Mouse (Mus musculus) megakaryocyte, embryonic 14.5 days (primary cell): ENCODE measurements at regions not wholly inside any gene's neighbourhood (a gene's known extent, or its start where the extent isn't known, plus 50 kb on each side); places are given as distances from the start of the nearest gene placed in this dataset.

Experiments used
- H3K27me3 ChIP-seq: replicated peaks from 2 replicates; pipeline ENCODE3; 2012; ENCODE audit warnings: inconsistent platforms
- H3K36me3 ChIP-seq: replicated peaks from 2 replicates; pipeline ENCODE3; 2012; ENCODE audit warnings: low read length, inconsistent platforms, mixed read lengths
- H3K4me1 ChIP-seq: 2 replicates; pipeline ENCODE4 v1.6.1; 2012; ENCODE audit warnings: inconsistent platforms
- H3K4me3 ChIP-seq: replicated peaks from 2 replicates; pipeline ENCODE3; 2012; ENCODE audit warnings: moderate library complexity, mild to moderate bottlenecking, inconsistent platforms
- H3K9me3 ChIP-seq: 2 replicates; pipeline ENCODE4 v1.6.1; 2012; ENCODE audit warnings: inconsistent platforms
- FLI1 ChIP-seq: IDR thresholded peaks from 2 replicates; pipeline ENCODE4 v1.6.1; 2012; ENCODE audit warnings: low read length, inconsistent platforms, mixed read lengths
- GATA1 ChIP-seq: IDR thresholded peaks from 3 replicates; pipeline ENCODE4 v1.6.1; 2012; ENCODE audit warnings: mixed read lengths, low read length, inconsistent platforms, borderline replicate concordance

DNA sequence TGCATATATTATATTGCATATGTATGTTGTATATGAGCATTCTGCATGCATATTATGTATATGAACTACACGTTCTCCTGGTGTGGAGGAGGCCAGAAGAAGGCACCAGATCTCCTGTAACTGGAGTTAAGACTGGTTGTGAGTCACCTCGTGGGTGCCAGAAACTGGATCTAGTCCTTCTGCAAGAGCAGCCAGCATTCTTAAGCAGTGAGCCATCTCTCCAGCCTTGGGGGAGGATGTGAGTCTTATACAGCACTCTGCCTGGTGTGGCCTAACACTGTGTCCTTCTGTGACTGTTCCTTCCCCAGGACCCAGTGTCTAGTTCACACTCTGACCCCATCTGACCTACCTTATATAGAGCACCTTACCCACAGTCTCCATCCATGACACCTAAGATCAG, 121.6 kb downstream of the Gm26897 start:
- Histone ChIP-seq H3K27me3 (peaks cover 5% of the 10 kb centered on the region), H3K4me1 (no peaks in the 10 kb centered on the region), H3K36me3 (no peaks in the 10 kb centered on the region), H3K9me3 (peaks cover 4% of the 10 kb centered on the region), H3K4me3 (no peak overlapping the region)
- TF ChIP-seq GATA1 (no peak), FLI1 (no peak)

- no peaks in the 10 kb centered on the region for H3K36me3 ChIP-seq
- TF ChIP-seq GATA1, result no peak
- no peak for TF ChIP-seq FLI1
- H3K9me3 ChIP-seq, result peaks cover 19% of the 10 kb centered on the region
- no peaks in the 10 kb centered on the region for H3K4me1 ChIP-seq
- peaks cover 3% of the 10 kb centered on the region for H3K27me3 ChIP-seq
- no peak overlapping the region for H3K4me3 ChIP-seq
These were observed 123.5 kb downstream of the Gm26897 start for GRCm38 (mm10) chr5:111857200-111857599.

GRCm38 (mm10) chr5:111860436-111860835, 126.7 kb downstream of the Gm26897 start:
- TF ChIP-seq GATA1 (no peak), FLI1 (no peak)
- no peaks in the 10 kb centered on the region for H3K36me3 ChIP-seq
- H3K27me3 ChIP-seq, result peaks cover under 1% of the 10 kb centered on the region
- no peaks in the 10 kb centered on the region for H3K4me1 ChIP-seq
- H3K4me3 ChIP-seq, result no peak overlapping the region
- peaks cover 25% of the 10 kb centered on the region for H3K9me3 ChIP-seq

GRCm38 (mm10) chr5:111862331-111862730, 128.6 kb downstream of the Gm26897 start:
- H3K9me3 ChIP-seq, result peaks cover 25% of the 10 kb centered on the region
- H3K27me3 ChIP-seq, result no peaks in the 10 kb centered on the region
- H3K4me3 ChIP-seq, result no peak overlapping the region
- no peaks in the 10 kb centered on the region for H3K4me1 ChIP-seq
- H3K36me3 ChIP-seq, result no peaks in the 10 kb centered on the region
- TF ChIP-seq FLI1, result no peak
- no peak for TF ChIP-seq GATA1

DNA sequence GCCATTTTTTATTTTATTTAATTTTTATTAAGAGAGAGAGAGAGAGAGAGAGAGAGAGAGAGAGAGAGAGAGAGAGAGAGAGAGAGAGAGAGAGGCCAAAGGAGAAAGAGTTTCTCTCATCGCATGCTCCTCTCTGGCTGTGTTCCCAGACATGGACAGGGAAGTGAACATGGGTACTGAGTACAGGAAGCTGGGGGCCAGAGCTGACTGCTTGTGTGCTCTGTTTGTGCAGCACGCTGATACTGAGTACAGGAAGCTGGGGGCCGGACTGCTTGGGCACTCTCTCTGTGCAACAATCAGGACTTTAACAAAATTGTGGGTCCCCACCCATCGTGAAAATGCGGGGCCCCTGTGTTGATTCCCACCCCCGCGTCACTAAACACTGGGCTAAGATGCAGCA, 130.2 kb downstream of the Gm26897 start:
- Histone ChIP-seq H3K27me3 (no peaks in the 10 kb centered on the region), H3K4me3 (no peak overlapping the region), H3K36me3 (no peaks in the 10 kb centered on the region), H3K9me3 (peaks cover 27% of the 10 kb centered on the region), H3K4me1 (no peaks in the 10 kb centered on the region)
- TF ChIP-seq GATA1, result no peak
- no peak for TF ChIP-seq FLI1

DNA sequence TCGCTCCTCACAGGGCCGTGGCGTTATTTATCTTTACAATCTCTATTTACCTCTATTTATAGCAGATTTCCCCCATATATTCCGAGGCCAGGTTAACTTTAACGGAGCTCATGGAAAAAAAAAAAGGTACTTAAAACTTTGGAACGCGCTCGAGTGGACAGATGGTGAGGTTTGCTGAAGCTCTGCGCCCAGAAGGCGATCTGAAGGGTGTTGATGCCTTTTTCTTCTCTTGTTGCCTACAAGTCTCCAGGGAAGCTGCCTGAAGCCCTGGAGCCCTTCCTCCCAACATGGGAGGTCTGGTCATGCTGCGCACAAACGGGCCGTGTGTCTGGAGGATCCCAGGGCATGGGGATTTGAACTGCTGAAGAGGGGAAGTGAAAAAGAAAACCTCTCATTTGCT, 130.9 kb downstream of the Gm26897 start:
- Histone ChIP-seq H3K4me1 (no peaks in the 10 kb centered on the region), H3K27me3 (no peaks in the 10 kb centered on the region), H3K4me3 (no peak overlapping the region), H3K9me3 (peaks cover 31% of the 10 kb centered on the region), H3K36me3 (no peaks in the 10 kb centered on the region)
- TF ChIP-seq FLI1 (no peak), GATA1 (no peak)

DNA sequence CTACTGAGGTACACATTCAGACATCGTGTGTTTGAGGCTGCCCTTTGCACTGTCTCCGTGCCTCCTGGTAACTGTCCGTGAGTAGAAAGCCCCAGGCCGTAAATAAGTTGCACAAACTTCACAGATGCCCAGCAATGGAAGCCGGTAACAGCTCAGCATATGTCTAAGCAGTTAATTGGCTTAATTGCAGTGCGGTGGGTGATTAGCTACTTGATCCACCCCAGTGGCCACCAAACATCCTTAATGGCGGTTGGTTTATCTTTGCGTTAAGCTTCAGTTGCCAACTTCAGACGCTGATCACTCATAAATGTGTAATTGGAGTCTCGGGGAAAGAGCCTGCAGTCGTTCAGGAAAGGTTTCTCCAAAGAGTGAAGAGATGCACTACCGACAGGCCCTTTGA, 135.3 kb downstream of the Gm26897 start:
- no peak overlapping the region for H3K4me3 ChIP-seq
- H3K36me3 ChIP-seq, result no peaks in the 10 kb centered on the region
- TF ChIP-seq GATA1 (no peak), FLI1 (no peak)
- H3K4me1 ChIP-seq, result no peaks in the 10 kb centered on the region
- no peaks in the 10 kb centered on the region for H3K27me3 ChIP-seq
- peaks cover 50% of the 10 kb centered on the region for H3K9me3 ChIP-seq

- TF ChIP-seq GATA1, result no peak
- TF ChIP-seq FLI1, result no peak
- Histone ChIP-seq H3K4me3 (no peak overlapping the region), H3K9me3 (peaks cover 27% of the 10 kb centered on the region), H3K27me3 (no peaks in the 10 kb centered on the region), H3K36me3 (no peaks in the 10 kb centered on the region), H3K4me1 (no peaks in the 10 kb centered on the region)
These were observed 143.6 kb downstream of the Gm26897 start for GRCm38 (mm10) chr5:111877165-111877793.

DNA sequence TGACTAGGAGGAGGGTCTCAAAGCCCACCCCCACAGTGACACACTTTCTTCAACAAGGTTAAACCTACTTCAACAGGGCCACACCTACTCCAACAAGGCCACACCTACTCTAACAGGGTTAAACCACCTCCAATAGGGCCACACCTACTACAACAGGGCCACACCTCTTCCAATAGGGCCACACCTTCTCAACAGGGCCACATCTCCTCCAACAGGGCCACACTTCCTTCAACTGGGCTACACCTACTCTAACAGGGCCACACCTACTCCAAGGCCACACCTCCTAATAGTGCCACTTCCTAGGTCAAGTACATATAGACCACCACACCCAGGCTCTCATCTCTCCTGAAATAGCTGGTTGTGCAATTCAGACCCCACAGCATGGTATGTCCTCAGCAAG, 145.3 kb downstream of the Gm26897 start:
- no peak overlapping the region for H3K4me3 ChIP-seq
- TF ChIP-seq FLI1 (no peak), GATA1 (no peak)
- H3K36me3 ChIP-seq, result no peaks in the 10 kb centered on the region
- H3K27me3 ChIP-seq, result no peaks in the 10 kb centered on the region
- H3K9me3 ChIP-seq, result peaks cover 10% of the 10 kb centered on the region
- H3K4me1 ChIP-seq, result no peaks in the 10 kb centered on the region

- Histone ChIP-seq H3K9me3 (no peaks in the 10 kb centered on the region), H3K27me3 (no peaks in the 10 kb centered on the region), H3K4me3 (no peak overlapping the region), H3K36me3 (no peaks in the 10 kb centered on the region), H3K4me1 (no peaks in the 10 kb centered on the region)
- TF ChIP-seq GATA1 (no peak), FLI1 (no peak)
These were observed 146.5 kb downstream of the Gm26897 start for GRCm38 (mm10) chr5:111880268-111880667.

- H3K9me3 ChIP-seq, result no peaks in the 10 kb centered on the region
- no peaks in the 10 kb centered on the region for H3K36me3 ChIP-seq
- H3K27me3 ChIP-seq, result peaks cover 2% of the 10 kb centered on the region
- H3K4me1 ChIP-seq, result no peaks in the 10 kb centered on the region
- H3K4me3 ChIP-seq, result no peak overlapping the region
- TF ChIP-seq GATA1, result no peak
- TF ChIP-seq FLI1, result no peak
These were observed 147.8 kb downstream of the Gm26897 start for GRCm38 (mm10) chr5:111881517-111881916.
